Mouse (Mus musculus) liver, adult 2 months (tissue): ENCODE measurements at regions not wholly inside any gene's neighbourhood (a gene's known extent, or its start where the extent isn't known, plus 50 kb on each side); places are given as distances from the start of the nearest gene placed in this dataset.

ENCODE experiments used
- DNase-seq: peaks from one replicate; pipeline ENCODE4 v3.0.0-alpha.2; 2011; ENCODE audit warnings: low read depth, low spot score; ENCODE audit errors: extremely low read depth
- H3K27ac ChIP-seq: fragments of 200-500 bp; replicated peaks from 2 replicates; pipeline ENCODE4 v1.5.1; 2012; ENCODE audit warnings: low read depth, mild to moderate bottlenecking, control low read depth, inconsistent platforms, low read length; ENCODE audit not compliant: insufficient read depth
- H3K27me3 ChIP-seq: fragments of 200-500 bp; 2 replicates; pipeline ENCODE4 v1.6.1; 2012; ENCODE audit warnings: mild to moderate bottlenecking, moderate library complexity, low read length, inconsistent platforms; ENCODE audit not compliant: control insufficient read depth, insufficient read depth
- H3K36me3 ChIP-seq: fragments of 200-500 bp; 2 replicates; pipeline ENCODE4 v1.6.1; 2012; ENCODE audit warnings: low read length, inconsistent platforms; ENCODE audit not compliant: control insufficient read depth, insufficient read depth
- H3K4me1 ChIP-seq: fragments of 200-500 bp; 2 replicates; pipeline ENCODE4 v1.6.1; 2011; ENCODE audit warnings: low read length; ENCODE audit not compliant: control insufficient read depth, insufficient read depth
- H3K4me3 ChIP-seq: fragments of 200-500 bp; 2 replicates; pipeline ENCODE4 v1.5.1; 2011; ENCODE audit warnings: low read depth, mild to moderate bottlenecking, control low read depth, low read length, moderate library complexity; ENCODE audit not compliant: insufficient read depth
- H3K79me2 ChIP-seq: fragments of 200-500 bp; 2 replicates; pipeline ENCODE4 v1.6.1; 2012; ENCODE audit warnings: inconsistent platforms, mild to moderate bottlenecking, low read length, moderate library complexity; ENCODE audit not compliant: control insufficient read depth, insufficient read depth
- H3K9ac ChIP-seq: fragments of 200-500 bp; 2 replicates; pipeline ENCODE4 v1.6.1; 2012; ENCODE audit warnings: low read depth, mild to moderate bottlenecking, control low read depth, inconsistent platforms, low read length
- CTCF ChIP-seq: fragments of 200-500 bp; IDR thresholded peaks from 2 replicates; pipeline ENCODE4 v1.5.1; 2011; ENCODE audit warnings: low read depth, low read length, control low read depth
- POLR2A ChIP-seq: fragments of 200-500 bp; IDR thresholded peaks from 2 replicates; pipeline ENCODE4 v1.6.1; 2011; ENCODE audit warnings: low read length, control low read depth; ENCODE audit not compliant: insufficient read depth; ENCODE audit errors: extremely low read depth
- WGBS: fragments of 180-500 bp; shearing (Covaris S2); methylation state at CpG from one replicate; pipeline ENCODE4 v1.1.7; 2018; 5-methylcytosine and 5-hydroxymethylcytosine counted together

DNA sequence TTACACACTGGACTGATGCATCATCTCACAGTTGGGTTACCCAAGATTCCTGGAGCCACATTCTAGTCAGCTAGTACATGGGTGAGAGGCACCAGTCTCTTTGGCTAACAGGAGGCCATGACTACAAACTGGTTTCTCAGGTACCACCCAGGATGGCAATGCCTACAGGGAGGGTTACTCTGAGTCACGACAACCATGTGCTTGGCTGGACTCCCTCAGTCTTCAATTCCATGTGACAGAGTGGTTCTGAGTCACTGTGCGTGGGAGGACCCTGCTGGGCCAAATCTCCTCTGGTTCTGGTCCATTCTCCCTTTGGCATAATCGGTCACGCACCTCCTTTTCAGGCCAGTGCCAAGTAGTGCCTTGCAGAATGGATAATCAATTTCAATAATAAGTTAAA, 482.5 kb downstream of the Tbc1d22a start:
- no peak for DNase-seq
- no peak overlapping the region for H3K9ac ChIP-seq
- H3K4me1 ChIP-seq = no peaks in the 10 kb centered on the region
- H3K27ac ChIP-seq = no peak overlapping the region
- H3K4me3 ChIP-seq = no peak overlapping the region
- H3K79me2 ChIP-seq = no peaks in the 10 kb centered on the region
- H3K27me3 ChIP-seq = no peaks in the 10 kb centered on the region
- TF ChIP-seq CTCF = no peak
- no peak for TF ChIP-seq POLR2A
- H3K36me3 ChIP-seq = no peaks in the 10 kb centered on the region
- 69% methylated on average over 4 of the region's 4 CpGs for WGBS

DNA sequence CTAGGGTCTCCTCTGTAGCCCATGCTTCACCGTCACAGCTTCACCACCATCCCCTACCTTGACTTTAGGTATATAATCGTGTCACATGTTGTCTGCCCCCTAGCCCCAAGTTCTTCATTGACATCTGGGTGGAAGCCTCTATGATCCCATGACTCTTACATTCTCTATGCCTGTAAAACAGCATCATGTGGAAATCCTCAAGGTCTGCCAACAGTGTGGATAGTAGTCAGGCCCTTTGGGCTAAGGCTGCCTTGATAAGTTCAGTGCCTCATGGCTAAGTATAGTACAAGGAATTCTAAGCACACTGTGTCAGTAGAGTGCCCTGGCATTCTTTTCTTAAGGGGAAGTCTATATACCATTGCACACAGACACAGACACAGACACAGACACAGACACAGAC, 496.2 kb downstream of the Tbc1d22a start:
- no peak for DNase-seq
- TF ChIP-seq POLR2A = no peak
- Histone ChIP-seq H3K9ac (no peak overlapping the region), H3K4me1 (no peaks in the 10 kb centered on the region), H3K27me3 (no peaks in the 10 kb centered on the region), H3K4me3 (no peak overlapping the region), H3K27ac (no peak overlapping the region), H3K36me3 (no peaks in the 10 kb centered on the region), H3K79me2 (no peaks in the 10 kb centered on the region)
- 81% methylated on average over 2 of the region's 2 CpGs for whole genome bisulfite sequencing

DNA sequence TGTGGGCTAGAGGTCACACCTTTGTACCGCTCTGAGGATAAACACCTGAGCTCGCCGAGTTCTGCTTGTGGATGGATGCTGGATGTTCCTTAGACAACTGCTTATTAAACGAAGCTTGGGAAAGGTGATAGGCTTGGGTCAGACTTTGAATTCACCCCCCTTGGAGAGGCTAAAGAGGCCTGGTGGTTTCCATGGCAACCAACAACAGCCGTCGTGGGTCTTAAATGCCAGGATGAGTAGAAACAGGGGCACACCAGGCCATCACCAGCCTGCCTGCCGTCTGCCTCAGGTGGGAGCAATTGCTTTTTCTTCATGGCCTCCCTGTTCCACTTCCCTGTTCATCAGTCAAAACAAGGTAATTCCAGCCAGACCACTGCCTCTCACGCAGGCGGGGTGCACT, 504.1 kb downstream of the Tbc1d22a start:
- Histone ChIP-seq H3K27me3 (no peaks in the 10 kb centered on the region), H3K27ac (no peak overlapping the region), H3K9ac (no peak overlapping the region), H3K4me3 (no peak overlapping the region), H3K4me1 (no peaks in the 10 kb centered on the region), H3K79me2 (no peaks in the 10 kb centered on the region), H3K36me3 (no peaks in the 10 kb centered on the region)
- WGBS = 65% methylated on average over 9 of the region's 9 CpGs
- DNase-seq = no peak
- no peak for TF ChIP-seq POLR2A
- no peak for TF ChIP-seq CTCF

DNA sequence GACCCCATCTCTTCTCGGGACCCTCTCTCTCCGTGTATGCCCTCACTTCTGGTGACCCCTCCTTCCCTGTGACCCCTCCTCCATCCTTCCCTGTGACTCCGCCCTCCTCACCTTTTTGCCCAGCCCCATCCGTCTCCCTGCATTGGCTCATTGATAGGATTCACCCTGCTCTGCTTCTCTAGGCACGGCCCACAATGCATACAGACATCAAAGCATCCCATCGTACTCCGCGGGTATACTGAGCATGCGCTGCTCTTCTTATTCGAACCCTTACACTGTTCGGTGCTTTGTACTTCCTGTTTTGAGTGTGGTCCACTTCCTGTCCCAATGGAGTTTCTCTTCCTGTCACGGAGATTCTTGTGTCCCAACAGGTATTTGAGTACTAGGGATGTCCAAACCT, 504.8 kb downstream of the Tbc1d22a start:
- Histone ChIP-seq H3K27me3 (no peaks in the 10 kb centered on the region), H3K4me3 (no peak overlapping the region)
- 87% methylated on average over 12 of the region's 12 CpGs for WGBS

DNA sequence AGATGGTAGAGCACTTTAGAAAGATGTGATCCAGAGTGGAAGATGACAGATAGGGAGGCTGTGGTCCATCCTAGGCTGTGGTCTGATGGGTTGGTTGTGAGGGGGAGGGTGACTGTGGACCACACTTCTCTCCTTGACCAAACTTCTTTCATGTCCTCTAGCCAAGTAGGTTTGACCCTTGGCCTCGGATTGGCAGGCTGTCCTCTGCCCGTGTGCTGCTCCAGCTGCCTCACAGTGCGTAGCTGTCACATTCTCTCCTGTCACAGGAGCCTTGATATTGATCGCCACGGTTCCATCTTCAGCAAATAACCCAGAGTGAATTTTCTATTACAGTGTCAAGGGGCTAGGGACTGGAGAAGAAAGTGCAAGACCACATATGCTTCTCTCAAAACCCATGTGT, 506.9 kb downstream of the Tbc1d22a start:
- DNase-seq = no peak
- no peak overlapping the region for H3K4me3 ChIP-seq
- TF ChIP-seq POLR2A = no peak
- no peak for TF ChIP-seq CTCF
- no peak overlapping the region for H3K9ac ChIP-seq
- WGBS = 46% methylated on average over 5 of the region's 5 CpGs
- no peaks in the 10 kb centered on the region for H3K27me3 ChIP-seq
- no peaks in the 10 kb centered on the region for H3K36me3 ChIP-seq
- H3K79me2 ChIP-seq = no peaks in the 10 kb centered on the region
- no peaks in the 10 kb centered on the region for H3K4me1 ChIP-seq
- H3K27ac ChIP-seq = no peak overlapping the region

More for the DNA sequence above, 504.8 kb downstream of the Tbc1d22a start:
- no peaks in the 10 kb centered on the region for H3K36me3 ChIP-seq
- no peaks in the 10 kb centered on the region for H3K79me2 ChIP-seq
- no peaks in the 10 kb centered on the region for H3K4me1 ChIP-seq
- TF ChIP-seq POLR2A (no peak), CTCF (no peak)
- H3K27ac ChIP-seq = no peak overlapping the region
- H3K9ac ChIP-seq = no peak overlapping the region
- no peak for DNase-seq

DNA sequence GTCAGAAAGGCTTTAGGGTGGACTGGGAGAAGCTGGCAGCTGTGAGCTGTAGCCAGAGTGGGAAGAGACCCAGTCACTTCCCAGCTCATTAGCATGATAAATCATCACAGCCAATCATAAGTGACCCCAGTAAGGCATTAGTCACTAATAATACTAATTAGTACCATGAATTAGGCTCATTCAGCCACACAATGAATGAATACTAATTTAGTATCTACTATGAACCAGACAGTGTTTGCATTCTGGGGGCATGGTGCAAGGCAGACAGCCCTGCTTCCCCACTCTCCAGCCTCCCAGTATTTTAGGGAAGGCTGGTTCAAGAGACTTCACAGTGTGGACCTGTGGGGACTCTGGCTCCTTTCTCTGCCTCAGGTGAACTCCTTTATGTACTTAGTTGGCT, 523.7 kb downstream of the Tbc1d22a start:
- Histone ChIP-seq H3K27ac (no peak overlapping the region), H3K36me3 (no peaks in the 10 kb centered on the region), H3K9ac (no peak overlapping the region), H3K4me1 (no peaks in the 10 kb centered on the region), H3K4me3 (no peak overlapping the region), H3K27me3 (no peaks in the 10 kb centered on the region), H3K79me2 (no peaks in the 10 kb centered on the region)
- TF ChIP-seq CTCF = no peak
- no peak for TF ChIP-seq POLR2A
- DNase-seq = no peak
